Mouse (Mus musculus): ENCODE measurements around the gene Rtl1.

DNA sequence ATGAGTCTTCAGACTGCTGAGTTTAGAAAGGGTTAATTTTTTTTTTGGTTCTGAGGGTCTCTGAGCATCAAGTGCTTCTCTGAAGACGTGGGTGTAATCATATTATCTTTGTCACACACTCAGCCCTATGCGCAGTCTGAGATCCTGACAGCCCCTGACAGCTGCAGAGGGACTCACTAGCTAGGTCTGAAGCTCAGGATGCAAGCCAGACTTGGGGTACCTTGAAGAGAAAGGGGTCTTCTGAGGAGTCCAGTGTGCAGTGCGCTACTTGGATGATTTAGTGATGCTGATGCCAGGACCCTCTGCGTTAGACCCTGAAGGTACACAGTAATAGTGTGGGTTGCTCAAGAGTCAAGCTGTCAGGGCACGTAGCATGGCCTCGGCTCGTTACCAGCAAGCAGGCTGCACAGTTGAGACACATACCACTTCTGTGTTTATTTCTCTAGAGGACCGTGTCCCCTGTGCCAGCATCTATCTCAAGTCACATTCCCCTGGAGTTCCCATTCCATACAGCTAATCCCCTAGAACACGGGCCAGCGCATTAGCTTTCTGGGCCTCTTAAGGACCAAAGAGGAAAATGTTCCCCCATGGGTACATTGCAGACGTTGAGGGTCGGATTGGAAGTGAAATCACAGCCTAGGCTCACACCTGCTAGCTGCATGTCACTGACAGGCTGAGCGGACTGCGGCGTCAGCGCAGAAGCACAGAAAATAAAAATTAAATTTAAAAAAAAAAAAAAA, 5.0 kb upstream of the Rtl1 start:
- TF ChIP-seq CTCF (IDR thresholded peaks at IDR 0.05; ENCODE audit: low read depth) (no peak), EP300 (IDR thresholded peaks at IDR 0.05; ENCODE audit: low read depth) (no peak)
